22 mouse cellular contexts compared by ENCODE assay signal in genomic region chr5:147389052-147389451, GRCm38 (mm10). TPM values are rescaled to one million over a fixed set of nuclear protein-coding genes. Genes with fewer than 3 reads are reported as not detected.
DNase-seq lines count a peak whose midpoint lies in the region; ATAC-seq and TF ChIP-seq lines count a peak whose summit lies in the region.
"Had no signal": no experiment of that assay in that cellular context is flagged by ENCODE, and none has a peak within 500 bp of the region (broad histone marks: within the 10 kb centered on the region; RNA-seq: fewer than 3 reads in every experiment).

No protein-coding gene starts in this region.

- whole genome bisulfite sequencing in liver, embryonic 12.5 days (ENCODE audit: insufficient replicate concordance) = 56% methylated on average over 5 of the region's 5 CpGs
- 75% methylated on average over 5 of the region's 5 CpGs for WGBS in liver, embryonic 11.5 days
- WGBS in liver, embryonic 14.5 days (ENCODE audit: insufficient replicate concordance) = 45% methylated on average over 5 of the region's 5 CpGs

- no peaks in the 10 kb centered on the region for H3K79me2 ChIP-seq in C2C12 (ENCODE audit: control insufficient read depth, insufficient read depth)

- H3K27ac ChIP-seq in liver, embryonic 12.5 days = peak overlapping the region; percentile 63
- no peak overlapping the region for H3K27ac ChIP-seq in liver, embryonic 11.5 days (ENCODE audit: low read depth, low read length)
- peak overlapping the region; percentile 53; the same call in 1 of the 2 replicates for H3K27ac ChIP-seq in liver, embryonic 14.5 days
- H3K27ac ChIP-seq: heart, embryonic 13.5 days; hindbrain, postnatal 0 days; left cerebral cortex, adult 2 months; limb, embryonic 10.5 days had no signal

- no peaks in the 10 kb centered on the region for H3K9me3 ChIP-seq in liver, embryonic 12.5 days (replicated peaks)
- H3K9me3 ChIP-seq in liver, embryonic 11.5 days (ENCODE audit: control insufficient read depth, low read length) = no peaks in the 10 kb centered on the region
- no peaks in the 10 kb centered on the region for H3K9me3 ChIP-seq in liver, embryonic 14.5 days (ENCODE audit: control insufficient read depth, low read length)
- H3K9me3 ChIP-seq: heart, embryonic 13.5 days; limb, embryonic 10.5 days had no signal

- no peaks in the 10 kb centered on the region for H3K36me3 ChIP-seq in liver, embryonic 12.5 days
- H3K36me3 ChIP-seq in liver, embryonic 11.5 days (ENCODE audit: control insufficient read depth, insufficient read depth, low read length) = no peaks in the 10 kb centered on the region
- H3K36me3 ChIP-seq in C2C12 (ENCODE audit: control insufficient read depth, insufficient read depth) = no peaks in the 10 kb centered on the region
- H3K36me3 ChIP-seq in liver, embryonic 14.5 days (replicated peaks; ENCODE audit: control insufficient read depth, insufficient read depth, low read depth) = no peaks in the 10 kb centered on the region
- H3K36me3 ChIP-seq: heart, embryonic 13.5 days; limb, embryonic 10.5 days had no signal

- H3ac ChIP-seq in C2C12 (ENCODE audit: control insufficient read depth, insufficient read length, low read depth) = no peak overlapping the region

- no peak overlapping the region for H3K9ac ChIP-seq in liver, embryonic 12.5 days
- H3K9ac ChIP-seq in liver, embryonic 11.5 days (ENCODE audit: low read depth, low read length) = no peak overlapping the region
- no peak overlapping the region for H3K9ac ChIP-seq in liver, embryonic 14.5 days (replicated peaks)
- H3K9ac ChIP-seq: forebrain, postnatal 0 days; heart, embryonic 13.5 days; lung, embryonic 14.5 days had no signal

- no peak for ATAC-seq in liver, embryonic 12.5 days
- ATAC-seq in liver, embryonic 11.5 days (replicated peaks; ENCODE audit: low FRiP score) = no peak
- no peak for ATAC-seq in liver, embryonic 14.5 days (ENCODE audit: insufficient read depth)
- ATAC-seq: activated CD4-positive, CD25-positive, alpha-beta regulatory T cell, adult 4 months; forebrain, postnatal 0 days; hindbrain, postnatal 0 days had no signal

- no peak for DNase-seq in liver, embryonic 11.5 days (ENCODE audit: low spot score)
- no peak for DNase-seq in liver, embryonic 14.5 days (ENCODE audit: low read depth in 3 of 3, low spot score in 3 of 3)
- peak; percentile 52 to 54 for DNase-seq in monocyte, adult 2 months (ENCODE audit: low read depth in 1 of 2, low spot score in 2 of 2)
- DNase-seq in frontal cortex, postnatal 36 days (ENCODE audit: low spot score in 2 of 2) = no peak
- no peak for DNase-seq in layer of hippocampus, postnatal 36 days
- DNase-seq: adrenal gland, postnatal 25 days; cerebellum, adult 8-10 months; forebrain, postnatal 0 days; kidney, adult 11 months; kidney, postnatal 10 days; lung, embryonic 14.5 days; spleen, adult 18-20 months; thymus, adult 2 months had no signal

- no peak for TF ChIP-seq CTCF in C2C12 (IDR thresholded peaks at IDR 0.05; ENCODE audit: control insufficient read depth, insufficient read depth, insufficient read length)
- TF ChIP-seq CTCF in liver, embryonic 14.5 days (IDR thresholded peaks at IDR 0.05; ENCODE audit: low read depth) = no peak

- TF ChIP-seq EP300 in liver, embryonic 14.5 days (IDR thresholded peaks at IDR 0.05; ENCODE audit: low read depth) = no peak

- no peak overlapping the region for H3K4me3 ChIP-seq in liver, embryonic 12.5 days
- no peak overlapping the region for H3K4me3 ChIP-seq in liver, embryonic 11.5 days (ENCODE audit: low read depth, low read length)
- H3K4me3 ChIP-seq in C2C12 (ENCODE audit: insufficient read depth, poor library complexity, severe bottlenecking) = no peak overlapping the region
- peak overlapping the region in 1 of 2 experiments; percentile 8; a peak in 1 of 4 replicates for H3K4me3 ChIP-seq in liver, embryonic 14.5 days (ENCODE audit: insufficient read depth in 1 of 2, low read depth in 2 of 2, low read length in 2 of 2)
- H3K4me3 ChIP-seq: heart, embryonic 13.5 days; left cerebral cortex, adult 2 months; limb, embryonic 10.5 days had no signal

- H3K4me1 ChIP-seq in liver, embryonic 12.5 days = peaks cover 42% of the 10 kb centered on the region
- peaks cover 5% of the 10 kb centered on the region; the same call in 1 of the 2 replicates for H3K4me1 ChIP-seq in liver, embryonic 11.5 days (replicated peaks; ENCODE audit: control insufficient read depth, insufficient read depth, low read length)
- H3K4me1 ChIP-seq in liver, embryonic 14.5 days (replicated peaks; ENCODE audit: control insufficient read depth in 2 of 2, insufficient read depth in 2 of 2, low read length in 1 of 2) = peaks cover 17 to 40% of the 10 kb centered on the region in 2 experiments
- H3K4me1 ChIP-seq: heart, embryonic 13.5 days; limb, embryonic 10.5 days had no signal

- no peaks in the 10 kb centered on the region for H3K79me3 ChIP-seq in C2C12 (ENCODE audit: low read depth)

- H3K27me3 ChIP-seq in liver, embryonic 12.5 days (replicated peaks) = no peaks in the 10 kb centered on the region; the same call in 1 of the 2 replicates
- H3K27me3 ChIP-seq in liver, embryonic 11.5 days (replicated peaks; ENCODE audit: control insufficient read depth, insufficient read depth, low read length) = no peaks in the 10 kb centered on the region
- H3K27me3 ChIP-seq in C2C12 (ENCODE audit: control insufficient read depth, insufficient read depth, insufficient read length) = no peaks in the 10 kb centered on the region
- H3K27me3 ChIP-seq in liver, embryonic 14.5 days (ENCODE audit: control insufficient read depth, insufficient read depth, low read length) = no peaks in the 10 kb centered on the region

- H3K4me2 ChIP-seq in liver, embryonic 12.5 days = peak overlapping the region; percentile 48; the same call in 1 of the 2 replicates
- no peak overlapping the region for H3K4me2 ChIP-seq in liver, embryonic 11.5 days
- H3K4me2 ChIP-seq in liver, embryonic 14.5 days (ENCODE audit: low read depth) = peak overlapping the region; percentile 52
- H3K4me2 ChIP-seq: heart, embryonic 13.5 days; lung, embryonic 14.5 days; midbrain, embryonic 11.5 days had no signal

TF ChIP-seq in C2C12, 6 proteins besides CTCF, POLR2A, EP300 and RAD21:
- peak; percentile 83 for TF ChIP-seq CEBPB (IDR thresholded peaks at IDR 0.05; ENCODE audit: low read depth)
- TF ChIP-seq USF1 (IDR thresholded peaks at IDR 0.05; ENCODE audit: low read depth) = no peak
- no peak for TF ChIP-seq MAX (IDR thresholded peaks at IDR 0.05)
- no peak for TF ChIP-seq MYOD1 (IDR thresholded peaks at IDR 0.05; ENCODE audit: control insufficient read depth, insufficient read length, low read depth)

RNA-seq across cellular contexts. Expression of gene Flt3, which starts 11.2 kb away (rescaled TPM):
- polyA plus RNA-seq in liver, embryonic 12.5 days (2016; fragmentation: Nextera tagmentation; extraction: Ambion mirVana) = 2.7 and 2.9 TPM in 2 replicates
- 1.6 and 1.8 TPM in 2 replicates for polyA plus RNA-seq in liver, embryonic 11.5 days (2014; fragmentation: Nextera tagmentation; extraction: Ambion mirVana)
- polyA plus RNA-seq in C2C12 (2012; fragmentation: generic; extraction: Trizol) = 0.01 TPM
- 0.65 and 0.88 TPM in 2 replicates for polyA plus RNA-seq in liver, embryonic 14.5 days (2012; rRNA removed)
- 1.2 and 1.3 TPM in 2 replicates for polyA plus RNA-seq in liver, embryonic 14.5 days (2014; fragmentation: Nextera tagmentation; extraction: Ambion mirVana)
- total RNA-seq in layer of hippocampus, postnatal 36 days (2021) = 1 to 10 TPM; 8.5 to 9.8 TPM
- total RNA-seq: adrenal gland, postnatal 25 days; gastrocnemius, adult 8-10 months had no signal

RNA-seq across cellular contexts. Expression of gene Pan3, which starts 40.9 kb away (rescaled TPM):
- polyA plus RNA-seq in liver, embryonic 12.5 days (2016; fragmentation: Nextera tagmentation; extraction: Ambion mirVana) = 43.9 and 45.9 TPM in 2 replicates
- 59.5 and 73.8 TPM in 2 replicates for polyA plus RNA-seq in liver, embryonic 11.5 days (2014; fragmentation: Nextera tagmentation; extraction: Ambion mirVana)
- 12.8 TPM for polyA plus RNA-seq in C2C12 (2012; fragmentation: generic; extraction: Trizol)
- polyA plus RNA-seq in liver, embryonic 14.5 days (2012; rRNA removed) = 11.5 and 17.2 TPM in 2 replicates
- 31.3 and 33.3 TPM in 2 replicates for polyA plus RNA-seq in liver, embryonic 14.5 days (2014; fragmentation: Nextera tagmentation; extraction: Ambion mirVana)
- total RNA-seq in layer of hippocampus, postnatal 36 days (2021) = 100 to 1,000 TPM in 1 of 2 experiments, 10 to 100 TPM in 1; 82.4 to 118 TPM

Comparison
In these comparisons a context has a peak if more than half of its experiments do, and no peak if none do; other contexts are left out.
1. DNase-seq: peak in monocyte, adult 2 months (2 of 2); none in liver, embryonic 11.5 days (single experiment), liver, embryonic 14.5 days (0 of 3), frontal cortex, postnatal 36 days (0 of 2) and layer of hippocampus, postnatal 36 days (0 of 2).